Mouse (Mus musculus): ENCODE results near the gene Mettl8. TPM values are rescaled to one million over a fixed set of nuclear protein-coding genes. Genes with fewer than 3 reads are reported as not detected.

Mettl8 gene
- total and polyA plus RNA-seq, 3 experiments = 20.0 to 21.7 TPM; not detected in 1

- H3K27ac ChIP-seq (ENCODE audit: control insufficient read depth, low read depth, low read length) = no peak overlapping the region
- H3K9ac ChIP-seq (ENCODE audit: control insufficient read depth, low read depth, low read length, poor library complexity, severe bottlenecking) = no peak overlapping the region
- H3K9me3 ChIP-seq (replicated peaks; ENCODE audit: insufficient read depth, low read length) = no peaks in the 10 kb centered on the region
- TF ChIP-seq USF1 (IDR thresholded peaks at IDR 0.05; ENCODE audit: low read depth, low read length) (no peak), SIN3A (IDR thresholded peaks at IDR 0.05; ENCODE audit: low read length) (no peak)
- no peaks in the 10 kb centered on the region; a peak in 1 of 4 replicates for H3K4me1 ChIP-seq (ENCODE audit: control insufficient read depth in 1 of 2, insufficient read depth in 2 of 2, low read length in 2 of 2)
- H3K27me3 ChIP-seq (ENCODE audit: control insufficient read depth in 1 of 2, insufficient read depth in 2 of 2, low read length in 2 of 2) = no peaks in the 10 kb centered on the region; a peak in 2 of 4 replicates
- no peaks in the 10 kb centered on the region for H3K36me3 ChIP-seq (ENCODE audit: control insufficient read depth in 1 of 2, insufficient read depth in 2 of 2, low read length in 2 of 2)
- DNase-seq (ENCODE audit: low read depth, low spot score) = no peak
- H3K4me3 ChIP-seq (ENCODE audit: control insufficient read depth in 1 of 2, insufficient read depth in 1 of 2, low read depth in 2 of 2, low read length in 2 of 2) = no peak overlapping the region
- H3K79me2 ChIP-seq (ENCODE audit: control insufficient read depth, insufficient read depth, low read length, poor library complexity) = no peaks in the 10 kb centered on the region
Measured at GRCm38 (mm10) chr2:70930631-70931288, 124.6 kb downstream of the Mettl8 start.

- no peak for TF ChIP-seq TAL1 (IDR thresholded peaks at IDR 0.05; ENCODE audit: low read length)
- TF ChIP-seq HCFC1 (IDR thresholded peaks at IDR 0.05; ENCODE audit: low read depth, low read length) = no peak
- TF ChIP-seq MEF2A (IDR thresholded peaks at IDR 0.05; ENCODE audit: extremely low read depth, insufficient replicate concordance, low read depth, low read length, poor library complexity, severe bottlenecking) = no peak
- TF ChIP-seq NRF1 (IDR thresholded peaks at IDR 0.05; ENCODE audit: insufficient read depth, low read depth, low read length, poor library complexity, severe bottlenecking) = no peak
- no peak for TF ChIP-seq TCF12 (IDR thresholded peaks at IDR 0.05; ENCODE audit: low read depth, low read length)
- TF ChIP-seq MXI1 (IDR thresholded peaks at IDR 0.05; ENCODE audit: low read depth, low read length) = no peak
- H3K4me1 ChIP-seq (ENCODE audit: control insufficient read depth in 1 of 2, insufficient read depth in 2 of 2, low read length in 2 of 2) = no peaks in the 10 kb centered on the region; a peak in 1 of 4 replicates
Measured at GRCm38 (mm10) chr2:70929714-70930113, 125.7 kb downstream of the Mettl8 start.

GRCm38 (mm10) chr2:70924049-70924448, 131.3 kb downstream of the Mettl8 start:
- no peaks in the 10 kb centered on the region for H3K79me2 ChIP-seq (ENCODE audit: control insufficient read depth, insufficient read depth, low read length, poor library complexity)
- H3K36me3 ChIP-seq (ENCODE audit: control insufficient read depth in 1 of 2, insufficient read depth in 2 of 2, low read length in 2 of 2) = peaks cover 0 to 8% of the 10 kb centered on the region in 2 experiments; a peak in 2 of 4 replicates
- H3K4me1 ChIP-seq (ENCODE audit: control insufficient read depth in 1 of 2, insufficient read depth in 2 of 2, low read length in 2 of 2) = peaks cover 9 to 23% of the 10 kb centered on the region in 2 experiments
- no peaks in the 10 kb centered on the region for H3K27me3 ChIP-seq (ENCODE audit: control insufficient read depth in 1 of 2, insufficient read depth in 2 of 2, low read length in 2 of 2)
- H3K4me3 ChIP-seq (ENCODE audit: control insufficient read depth in 1 of 2, insufficient read depth in 1 of 2, low read depth in 2 of 2, low read length in 2 of 2) = no peak overlapping the region
- H3K9me3 ChIP-seq (replicated peaks; ENCODE audit: insufficient read depth, low read length) = no peaks in the 10 kb centered on the region
- DNase-seq (ENCODE audit: low read depth, low spot score) = no peak
- no peak for TF ChIP-seq USF2 (IDR thresholded peaks at IDR 0.05; ENCODE audit: borderline replicate concordance in 1 of 2, insufficient read depth in 1 of 2, low read depth in 1 of 2, low read length in 2 of 2)
- H3K9ac ChIP-seq (ENCODE audit: control insufficient read depth, low read depth, low read length, poor library complexity, severe bottlenecking) = no peak overlapping the region
- H3K27ac ChIP-seq (ENCODE audit: control insufficient read depth, low read depth, low read length) = no peak overlapping the region

More at GRCm38 (mm10) chr2:70929714-70930113, 125.7 kb downstream of the Mettl8 start:
- Histone ChIP-seq H3K36me3 (ENCODE audit: control insufficient read depth in 1 of 2, insufficient read depth in 2 of 2, low read length in 2 of 2) (no peaks in the 10 kb centered on the region), H3K9ac (ENCODE audit: control insufficient read depth, low read depth, low read length, poor library complexity, severe bottlenecking) (no peak overlapping the region), H3K9me3 (replicated peaks; ENCODE audit: insufficient read depth, low read length) (no peaks in the 10 kb centered on the region), H3K79me2 (ENCODE audit: control insufficient read depth, insufficient read depth, low read length, poor library complexity) (no peaks in the 10 kb centered on the region), H3K27ac (ENCODE audit: control insufficient read depth, low read depth, low read length) (no peak overlapping the region), H3K27me3 (ENCODE audit: control insufficient read depth in 1 of 2, insufficient read depth in 2 of 2, low read length in 2 of 2) (no peaks in the 10 kb centered on the region; a peak in 2 of 4 replicates), H3K4me3 (ENCODE audit: control insufficient read depth in 1 of 2, insufficient read depth in 1 of 2, low read depth in 2 of 2, low read length in 2 of 2) (no peak overlapping the region)
- no peak for DNase-seq (ENCODE audit: low read depth, low spot score)
